Mouse (Mus musculus): ENCODE data around the gene Shc3. TPM values are rescaled to one million over a fixed set of nuclear protein-coding genes. Genes with fewer than 3 reads are reported as not detected.

Shc3 gene
- polyA plus RNA-seq, 1 experiment = 1.1 TPM

DNA sequence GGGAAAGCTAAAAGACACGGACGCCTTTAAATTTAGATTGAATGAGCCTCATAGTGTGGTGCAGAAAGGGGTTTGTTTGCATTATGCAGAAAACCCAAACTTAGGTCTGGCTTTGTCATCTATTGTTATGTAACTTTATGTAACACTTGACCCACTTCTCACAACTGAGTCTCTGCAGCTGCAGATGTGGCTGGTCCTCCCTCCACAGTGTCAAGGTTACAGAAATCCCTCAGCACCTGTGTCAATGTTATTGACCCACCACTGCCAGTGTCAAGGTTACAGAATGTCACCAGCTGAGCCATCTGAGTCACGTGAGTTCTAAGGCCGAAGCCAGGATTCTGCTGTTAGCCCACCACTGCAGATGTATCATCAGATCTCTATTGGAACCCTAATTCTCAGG, 51.3 kb downstream of the Shc3 start:
- WGBS = 76% methylated on average over 4 of the region's 4 CpGs
- Histone ChIP-seq H3K36me3 (ENCODE audit: control insufficient read depth, insufficient read depth, low read length) (no peaks in the 10 kb centered on the region), H3K4me1 (ENCODE audit: control insufficient read depth, insufficient read depth, low read length) (no peaks in the 10 kb centered on the region), H3K27me3 (replicated peaks; ENCODE audit: control insufficient read depth, insufficient read depth, low read length) (no peaks in the 10 kb centered on the region), H3K27ac (ENCODE audit: insufficient read depth, low read depth, low read length) (no peak overlapping the region), H3K4me3 (ENCODE audit: insufficient read depth, low read depth, low read length) (no peak overlapping the region)
- no peak for TF ChIP-seq CTCF (conservative IDR thresholded peaks at IDR 0.05; ENCODE audit: insufficient read depth, insufficient read length, low read depth, low read length)
- TF ChIP-seq POLR2A (IDR thresholded peaks at IDR 0.05; ENCODE audit: low read depth, low read length) = no peak
- DNase-seq = no peak

- WGBS = 79% methylated on average over 9 of the region's 9 CpGs
- H3K4me3 ChIP-seq (ENCODE audit: insufficient read depth, low read depth, low read length) = no peak overlapping the region
Measured at GRCm38 (mm10) chr13:51508836-51509235, 60.4 kb downstream of the Shc3 start.

GRCm38 (mm10) chr13:51505711-51506110, 63.5 kb downstream of the Shc3 start:
- WGBS = 80% methylated on average over 5 of the region's 5 CpGs
- H3K27me3 ChIP-seq (replicated peaks; ENCODE audit: control insufficient read depth, insufficient read depth, low read length) = no peaks in the 10 kb centered on the region
- DNase-seq = no peak
- TF ChIP-seq POLR2A (IDR thresholded peaks at IDR 0.05; ENCODE audit: low read depth, low read length) (no peak), CTCF (conservative IDR thresholded peaks at IDR 0.05; ENCODE audit: insufficient read depth, insufficient read length, low read depth, low read length) (no peak)
- no peak overlapping the region for H3K27ac ChIP-seq (ENCODE audit: insufficient read depth, low read depth, low read length)
- no peak overlapping the region for H3K4me3 ChIP-seq (ENCODE audit: insufficient read depth, low read depth, low read length)
- no peaks in the 10 kb centered on the region for H3K4me1 ChIP-seq (ENCODE audit: control insufficient read depth, insufficient read depth, low read length)
- no peaks in the 10 kb centered on the region for H3K36me3 ChIP-seq (ENCODE audit: control insufficient read depth, insufficient read depth, low read length)

More at GRCm38 (mm10) chr13:51508836-51509235, 60.4 kb downstream of the Shc3 start:
- H3K27me3 ChIP-seq (replicated peaks; ENCODE audit: control insufficient read depth, insufficient read depth, low read length) = no peaks in the 10 kb centered on the region
- DNase-seq = no peak
- H3K27ac ChIP-seq (ENCODE audit: insufficient read depth, low read depth, low read length) = no peak overlapping the region
- TF ChIP-seq POLR2A (IDR thresholded peaks at IDR 0.05; ENCODE audit: low read depth, low read length) = no peak
- no peak for TF ChIP-seq CTCF (conservative IDR thresholded peaks at IDR 0.05; ENCODE audit: insufficient read depth, insufficient read length, low read depth, low read length)
- H3K4me1 ChIP-seq (ENCODE audit: control insufficient read depth, insufficient read depth, low read length) = no peaks in the 10 kb centered on the region
- no peaks in the 10 kb centered on the region for H3K36me3 ChIP-seq (ENCODE audit: control insufficient read depth, insufficient read depth, low read length)

- 87% methylated on average over 1 of the region's 1 CpGs for WGBS
- H3K27ac ChIP-seq (ENCODE audit: insufficient read depth, low read depth, low read length) = no peak overlapping the region
- H3K36me3 ChIP-seq (ENCODE audit: control insufficient read depth, insufficient read depth, low read length) = no peaks in the 10 kb centered on the region
- DNase-seq = no peak
- no peak overlapping the region for H3K4me3 ChIP-seq (ENCODE audit: insufficient read depth, low read depth, low read length)
- no peaks in the 10 kb centered on the region for H3K4me1 ChIP-seq (ENCODE audit: control insufficient read depth, insufficient read depth, low read length)
- TF ChIP-seq POLR2A (IDR thresholded peaks at IDR 0.05; ENCODE audit: low read depth, low read length) (no peak), CTCF (conservative IDR thresholded peaks at IDR 0.05; ENCODE audit: insufficient read depth, insufficient read length, low read depth, low read length) (no peak)
- H3K27me3 ChIP-seq (replicated peaks; ENCODE audit: control insufficient read depth, insufficient read depth, low read length) = no peaks in the 10 kb centered on the region; the same call in 1 of the 2 replicates
Measured at GRCm38 (mm10) chr13:51499769-51500168, 69.5 kb downstream of the Shc3 start.

GRCm38 (mm10) chr13:51493676-51494075, 75.5 kb downstream of the Shc3 start:
- no peak for DNase-seq

GRCm38 (mm10) chr13:51491649-51492435, 77.4 kb downstream of the Shc3 start:
- H3K4me3 ChIP-seq (ENCODE audit: insufficient read depth, low read depth, low read length) = no peak overlapping the region
- H3K27me3 ChIP-seq (replicated peaks; ENCODE audit: control insufficient read depth, insufficient read depth, low read length) = no peaks in the 10 kb centered on the region; the same call in 1 of the 2 replicates
- no peaks in the 10 kb centered on the region for H3K4me1 ChIP-seq (ENCODE audit: control insufficient read depth, insufficient read depth, low read length)
- TF ChIP-seq POLR2A (IDR thresholded peaks at IDR 0.05; ENCODE audit: low read depth, low read length) (no peak), CTCF (conservative IDR thresholded peaks at IDR 0.05; ENCODE audit: insufficient read depth, insufficient read length, low read depth, low read length) (no peak)
- 64% methylated on average over 8 of the region's 8 CpGs for WGBS
- no peak overlapping the region for H3K27ac ChIP-seq (ENCODE audit: insufficient read depth, low read depth, low read length)
- no peak for DNase-seq
- no peaks in the 10 kb centered on the region for H3K36me3 ChIP-seq (ENCODE audit: control insufficient read depth, insufficient read depth, low read length)

More at GRCm38 (mm10) chr13:51493676-51494075, 75.5 kb downstream of the Shc3 start:
- Histone ChIP-seq H3K4me3 (ENCODE audit: insufficient read depth, low read depth, low read length) (no peak overlapping the region), H3K36me3 (ENCODE audit: control insufficient read depth, insufficient read depth, low read length) (no peaks in the 10 kb centered on the region), H3K27ac (ENCODE audit: insufficient read depth, low read depth, low read length) (no peak overlapping the region), H3K4me1 (ENCODE audit: control insufficient read depth, insufficient read depth, low read length) (no peaks in the 10 kb centered on the region), H3K27me3 (replicated peaks; ENCODE audit: control insufficient read depth, insufficient read depth, low read length) (no peaks in the 10 kb centered on the region; the same call in 1 of the 2 replicates)
- TF ChIP-seq POLR2A (IDR thresholded peaks at IDR 0.05; ENCODE audit: low read depth, low read length) (no peak), CTCF (conservative IDR thresholded peaks at IDR 0.05; ENCODE audit: insufficient read depth, insufficient read length, low read depth, low read length) (no peak)
- 45% methylated on average over 9 of the region's 9 CpGs for WGBS

GRCm38 (mm10) chr13:51490195-51490594, 79.0 kb downstream of the Shc3 start:
- no peaks in the 10 kb centered on the region for H3K36me3 ChIP-seq (ENCODE audit: control insufficient read depth, insufficient read depth, low read length)
- DNase-seq = no peak

More at GRCm38 (mm10) chr13:51490195-51490594, 79.0 kb downstream of the Shc3 start:
- Histone ChIP-seq H3K4me1 (ENCODE audit: control insufficient read depth, insufficient read depth, low read length) (no peaks in the 10 kb centered on the region), H3K4me3 (ENCODE audit: insufficient read depth, low read depth, low read length) (no peak overlapping the region), H3K27ac (ENCODE audit: insufficient read depth, low read depth, low read length) (no peak overlapping the region), H3K27me3 (replicated peaks; ENCODE audit: control insufficient read depth, insufficient read depth, low read length) (no peaks in the 10 kb centered on the region)
- 89% methylated on average over 6 of the region's 6 CpGs for WGBS
- TF ChIP-seq POLR2A (IDR thresholded peaks at IDR 0.05; ENCODE audit: low read depth, low read length) = no peak
- no peak for TF ChIP-seq CTCF (conservative IDR thresholded peaks at IDR 0.05; ENCODE audit: insufficient read depth, insufficient read length, low read depth, low read length)

All from kidney, adult 2 months (tissue).